Mouse (Mus musculus) stomach, postnatal 0 days (tissue): Measurements from ENCODE around the gene Wasl.

Experiments used
- CTCF ChIP-seq: IDR thresholded peaks from 2 replicates; pipeline ENCODE4 v1.5.1; 2016; ENCODE audit warnings: antibody characterized with exemption, low read depth, mild to moderate bottlenecking, moderate library complexity
- EP300 ChIP-seq: optimal IDR thresholded peaks from 2 replicates; pipeline ENCODE3; 2016; ENCODE audit warnings: antibody characterized with exemption

- no peak for TF ChIP-seq CTCF
- no peak for TF ChIP-seq EP300
These were observed 31.3 kb upstream of the Wasl start for GRCm38 (mm10) chr6:24696117-24696516.
